Mouse (Mus musculus) layer of hippocampus, adult 6 months (tissue): ENCODE data around the gene Trnt1. TPM values are rescaled to one million over a fixed set of nuclear protein-coding genes. Genes with fewer than 3 reads are reported as not detected.

Experiments used
- long read RNA-seq, 2 experiments: library from polyadenylated mRNA; unstranded; transcript quantifications; one replicate each; pipeline ENCODE4 v2.0.0; 2019 to 2020
- polyA plus RNA-seq: library from polyadenylated mRNA; unstranded; fragments of <200 nt; fragmentation: Nextera tagmentation; gene quantifications from 2 replicates; pipeline ENCODE4 v1.2.3, GENCODE M21; 2021

Trnt1 gene
- 42.1 and 46.2 TPM in 2 replicates for polyA plus RNA-seq
- long read RNA-seq, experiment 1, transcript Trnt1-203 (9 exons, 1,398 nt), result minor isoform, 22 of 80 reads
- long read RNA-seq, experiment 1, transcript Trnt1-201 (9 exons, 2,283 nt), result major isoform, 29 of 80 reads
- long read RNA-seq, experiment 1, partial matches to known transcripts, result 20 of 80 reads
- long read RNA-seq, experiment 1, other reads (novel, unspliced or antisense), result 7 of 80 reads
- long read RNA-seq, experiment 2, transcript Trnt1-203 (9 exons, 1,398 nt), result minor isoform, 125 of 351 reads
- long read RNA-seq, experiment 2, transcript Trnt1-201 (9 exons, 2,283 nt), result major isoform, 156 of 351 reads
- long read RNA-seq, experiment 2, transcript Trnt1-204 (9 exons, 1,614 nt), result minor isoform, 9 of 351 reads
- long read RNA-seq, experiment 2, partial matches to known transcripts, result 42 of 351 reads
- long read RNA-seq, experiment 2, other reads (novel, unspliced or antisense), result 19 of 351 reads

DNA sequence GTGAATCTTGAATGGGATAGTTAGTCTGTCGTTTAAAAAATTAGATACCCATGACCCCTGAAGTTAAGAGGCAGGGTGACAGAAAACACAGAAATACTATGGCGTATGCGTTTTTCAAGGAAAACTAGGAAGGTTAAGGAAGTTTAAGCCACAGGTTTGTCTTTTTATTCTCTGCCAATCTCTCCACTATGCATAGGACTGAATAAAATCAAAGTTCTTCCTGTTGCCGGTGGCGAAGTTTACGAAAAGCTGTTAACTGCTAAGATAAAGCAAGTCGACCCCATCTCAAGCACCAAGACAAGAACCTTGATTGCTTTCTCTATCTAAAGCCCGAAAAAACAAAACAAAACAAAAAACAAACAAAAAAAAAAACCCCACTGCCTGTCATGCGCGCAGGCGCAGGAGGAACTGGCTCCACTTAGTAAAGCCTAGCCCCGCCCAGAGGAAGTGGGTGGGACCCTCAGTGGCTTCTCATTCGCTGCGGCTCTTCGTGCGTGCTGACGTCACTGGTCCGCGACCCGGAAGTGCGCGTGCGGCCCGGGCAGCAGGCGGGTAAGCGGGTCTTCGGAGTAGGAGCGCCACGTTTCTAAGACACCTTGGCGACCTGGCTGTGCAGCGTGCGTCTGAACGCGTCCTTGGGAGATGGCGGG lies at the start of gene Trnt1:
Gene Trnt1, plus strand, starts transcription at position 481 of the 650 bp plus-strand sequence.

DNA sequence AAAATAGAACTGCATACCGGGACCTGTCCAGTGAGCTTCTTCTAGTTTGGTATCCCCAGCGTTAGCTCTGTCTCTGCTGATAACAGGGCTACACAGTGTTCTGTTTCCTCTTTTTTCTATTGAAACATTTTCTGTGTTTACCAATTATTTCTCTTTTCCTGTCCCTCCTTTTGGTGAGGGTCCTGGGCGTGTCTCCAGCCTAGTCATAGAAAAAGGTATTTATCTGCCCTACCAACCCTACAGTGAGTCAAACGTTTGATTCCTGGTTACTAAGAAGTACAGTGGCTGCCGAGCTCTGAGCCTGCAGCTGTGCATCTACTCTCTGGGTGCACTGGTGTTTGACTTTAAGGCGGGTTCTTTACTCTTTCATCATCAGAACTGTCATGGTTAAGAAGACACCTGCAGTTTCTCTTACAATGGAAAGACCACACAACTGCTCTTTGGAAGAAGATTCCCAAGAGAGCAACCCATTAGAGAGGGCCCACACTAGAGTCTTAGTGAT lies 20.0 kb upstream of the Trnt1 start, which contains the start of gene Il5ra:
Gene Il5ra, minus strand, starts transcription at position 151 of the 502 bp plus-strand sequence.

GRCm38 (mm10) chr6:106799333-106800226 lies 30.7 kb downstream of the Trnt1 start, which contains the start of gene Crbn:
Gene Crbn (minus strand): TSS chr6:106800077.

Other genes starting within 250 kb of the Trnt1 start
- not detected in 2 replicates for gene Il5ra, start 20.1 kb upstream of the Trnt1 start, polyA plus RNA-seq
- 48.2 and 49.1 TPM in 2 replicates for gene Crbn, start 31.0 kb downstream of the Trnt1 start, polyA plus RNA-seq